Mouse (Mus musculus): ENCODE results near the gene Pcsk2. TPM values are rescaled to one million over a fixed set of nuclear protein-coding genes. Genes with fewer than 3 reads are reported as not detected.

Gene Pcsk2
- polyA plus RNA-seq, 1 experiment from 2014 or later = 2.2 TPM

DNA sequence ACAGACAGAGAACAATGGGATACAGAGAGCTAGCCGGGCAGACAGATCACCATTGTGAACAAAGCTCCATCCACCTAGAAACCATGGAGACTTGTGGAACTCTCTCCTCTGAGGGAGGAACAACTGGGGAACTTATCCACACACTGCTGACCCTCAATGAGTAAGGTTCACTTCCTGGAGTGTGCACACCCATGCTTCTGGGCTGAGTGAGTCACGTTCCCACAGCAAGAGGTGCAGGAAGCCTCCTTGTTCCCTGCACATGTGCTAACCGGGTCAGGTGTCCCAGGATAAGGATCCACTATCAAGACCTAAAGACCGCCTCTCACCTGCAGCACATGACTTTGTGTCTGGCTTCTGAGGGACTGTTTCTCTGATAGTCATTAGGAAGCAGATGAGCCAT lies 307.5 kb downstream of the Pcsk2 start:
- H3K36me3 ChIP-seq (ENCODE audit: control insufficient read depth, insufficient read depth, low read length) = no peaks in the 10 kb centered on the region
- no peak overlapping the region for H3K4me2 ChIP-seq (ENCODE audit: low read depth, low read length, severe bottlenecking)
- ATAC-seq (replicated peaks; ENCODE audit: low FRiP score) (no peak), DNase-seq (ENCODE audit: low spot score) (no peak)
- H3K4me3 ChIP-seq (ENCODE audit: low read depth, low read length) = no peak overlapping the region
- no peak overlapping the region for H3K9ac ChIP-seq (ENCODE audit: low read length)
- no peak overlapping the region for H3K27ac ChIP-seq (ENCODE audit: low read depth, low read length)
- H3K4me1 ChIP-seq (replicated peaks; ENCODE audit: control insufficient read depth, insufficient read depth, low read length) = no peaks in the 10 kb centered on the region
- H3K9me3 ChIP-seq (ENCODE audit: control insufficient read depth, low read length) = no peaks in the 10 kb centered on the region
- 75% methylated on average over 4 of the region's 4 CpGs for WGBS
- no peaks in the 10 kb centered on the region for H3K27me3 ChIP-seq (ENCODE audit: control insufficient read depth, insufficient read depth, low read length)

DNA sequence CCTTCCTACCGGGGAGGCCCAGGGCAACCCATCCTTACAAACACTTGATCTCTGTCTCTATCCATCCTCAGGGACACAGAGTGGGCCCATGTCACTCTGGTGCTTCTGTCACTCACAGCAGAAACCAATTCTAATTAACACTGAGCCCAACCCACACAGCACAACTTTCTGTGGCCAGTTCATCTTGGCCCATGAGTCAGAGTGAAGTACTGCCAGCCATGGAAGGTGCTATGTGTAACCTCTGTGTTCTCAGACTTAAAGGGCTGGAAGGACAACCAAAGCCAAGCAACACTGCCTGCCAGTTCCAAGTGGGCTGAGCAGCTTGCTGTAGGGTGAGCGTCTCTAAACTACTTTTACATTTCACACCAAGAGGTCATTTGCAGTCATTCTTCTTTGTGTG lies 313.2 kb downstream of the Pcsk2 start:
- Histone ChIP-seq H3K27me3 (ENCODE audit: control insufficient read depth, insufficient read depth, low read length) (peaks cover 18% of the 10 kb centered on the region), H3K9me3 (ENCODE audit: control insufficient read depth, low read length) (no peaks in the 10 kb centered on the region), H3K4me1 (replicated peaks; ENCODE audit: control insufficient read depth, insufficient read depth, low read length) (0 out of 2 replicates have a peak, but pooled peaks cover 3% of the 10 kb centered on the region), H3K9ac (ENCODE audit: low read length) (no peak overlapping the region), H3K27ac (ENCODE audit: low read depth, low read length) (no peak overlapping the region), H3K4me3 (ENCODE audit: low read depth, low read length) (no peak overlapping the region), H3K4me2 (ENCODE audit: low read depth, low read length, severe bottlenecking) (no peak overlapping the region), H3K36me3 (ENCODE audit: control insufficient read depth, insufficient read depth, low read length) (no peaks in the 10 kb centered on the region)
- DNase-seq (ENCODE audit: low spot score) (no peak), ATAC-seq (replicated peaks; ENCODE audit: low FRiP score) (no peak)
- WGBS = 84% methylated on average over 2 of the region's 2 CpGs

DNA sequence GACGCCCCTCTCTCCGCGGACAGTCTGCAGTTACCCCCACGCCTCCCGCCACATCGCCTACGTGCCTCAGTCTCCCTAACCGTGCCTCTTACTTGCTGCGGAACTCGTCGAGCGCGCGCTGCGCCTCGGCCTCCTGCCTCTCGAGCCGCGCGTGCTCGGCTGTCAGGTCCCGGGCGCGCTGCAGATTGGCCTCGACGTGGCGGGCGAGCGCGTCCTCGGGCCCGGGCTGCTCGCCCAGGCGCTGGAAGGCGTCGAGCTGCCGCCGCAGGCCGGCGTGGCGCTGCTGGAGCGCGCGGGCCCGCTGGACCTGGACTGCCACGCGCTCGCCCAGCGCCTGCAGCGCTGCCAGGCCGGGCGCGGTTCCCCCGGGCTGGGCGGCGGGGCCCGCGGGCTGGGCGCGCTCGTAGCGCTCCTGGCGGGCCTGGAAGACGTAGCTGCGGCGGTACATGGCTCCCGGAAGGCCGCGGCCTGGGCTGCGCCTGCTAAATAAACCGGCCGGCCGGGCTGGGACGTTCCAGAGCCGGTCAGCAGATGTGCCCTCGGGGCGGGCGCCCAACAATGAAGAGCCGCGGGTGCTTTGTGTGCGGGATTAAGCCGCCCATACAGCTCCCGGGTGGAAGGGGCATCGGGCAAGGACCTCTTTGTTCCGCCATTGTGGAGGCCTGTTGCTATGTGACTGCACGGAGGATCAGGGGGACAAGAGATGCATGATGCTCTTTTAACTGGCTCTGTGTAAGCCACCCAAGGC lies 316.7 kb downstream of the Pcsk2 start, which contains the start of gene Bfsp1:
TSS of gene Bfsp1 (minus strand) at position 690 of the 748 bp plus-strand sequence.
- Histone ChIP-seq H3K4me3 (ENCODE audit: low read depth, low read length) (peak within 1 kb of the TSS; percentile 36), H3K27ac (ENCODE audit: low read depth, low read length) (no peak within 1 kb of the TSS; the same call in 1 of the 2 replicates), H3K27me3 (ENCODE audit: control insufficient read depth, insufficient read depth, low read length) (peaks cover 29% of the 10 kb centered on the region), H3K4me1 (replicated peaks; ENCODE audit: control insufficient read depth, insufficient read depth, low read length) (0 out of 2 replicates have a peak, but pooled peaks cover 5% of the 10 kb centered on the region), H3K9me3 (ENCODE audit: control insufficient read depth, low read length) (no peaks in the 10 kb centered on the region), H3K4me2 (ENCODE audit: low read depth, low read length, severe bottlenecking) (peak within 1 kb of the TSS; percentile 54), H3K9ac (ENCODE audit: low read length) (peak within 1 kb of the TSS; percentile 65), H3K36me3 (ENCODE audit: control insufficient read depth, insufficient read depth, low read length) (no peaks in the 10 kb centered on the region)
- ATAC-seq (replicated peaks; ENCODE audit: low FRiP score) (peak; percentile 87), DNase-seq (ENCODE audit: low spot score) (peak; percentile 86)
- 2% methylated on average over 84 of the region's 86 CpGs for WGBS

GRCm38 (mm10) chr2:143864600-143864999 lies 318.6 kb downstream of the Pcsk2 start:
- Histone ChIP-seq H3K4me1 (replicated peaks; ENCODE audit: control insufficient read depth, insufficient read depth, low read length) (0 out of 2 replicates have a peak, but pooled peaks cover 5% of the 10 kb centered on the region), H3K4me2 (ENCODE audit: low read depth, low read length, severe bottlenecking) (no peak overlapping the region), H3K27ac (ENCODE audit: low read depth, low read length) (no peak overlapping the region), H3K9me3 (ENCODE audit: control insufficient read depth, low read length) (no peaks in the 10 kb centered on the region), H3K9ac (ENCODE audit: low read length) (no peak overlapping the region), H3K27me3 (ENCODE audit: control insufficient read depth, insufficient read depth, low read length) (peaks cover 28% of the 10 kb centered on the region), H3K36me3 (ENCODE audit: control insufficient read depth, insufficient read depth, low read length) (no peaks in the 10 kb centered on the region), H3K4me3 (ENCODE audit: low read depth, low read length) (no peak overlapping the region)
- whole genome bisulfite sequencing = 80% methylated on average over 8 of the region's 8 CpGs
- ATAC-seq (replicated peaks; ENCODE audit: low FRiP score) = no peak
- DNase-seq (ENCODE audit: low spot score) = no peak

Data from forebrain, embryonic 11.5 days (tissue).